Mouse (Mus musculus): ENCODE results near the gene Ccnyl1. TPM values are rescaled to one million over a fixed set of nuclear protein-coding genes. Genes with fewer than 3 reads are reported as not detected.
A peak's percentile ranks its signal among the peaks of the same experiment; 100 is the strongest.
"Not testable (repeated sequence)": the region's sequence is repeated elsewhere in the genome, so short reads cannot be mapped to it uniquely, and the experiment has no call there.

The Ccnyl1 gene
- 6.8 and 8.4 TPM in 2 replicates for polyA plus RNA-seq (2014; fragmentation: Nextera tagmentation; extraction: Ambion mirVana)

GRCm38 (mm10) chr1:64690213-64691013 is at the start of gene Ccnyl1:
TSS of gene Ccnyl1 (plus strand) at chr1:64690455.
- Histone ChIP-seq H3K36me3 (ENCODE audit: insufficient read depth) (no peaks in the 10 kb centered on the region), H3K9ac (peak within 1 kb of the TSS; percentile 76), H3K4me1 (ENCODE audit: insufficient read depth) (no peaks in the 10 kb centered on the region; the same call in 1 of the 2 replicates), H3K27me3 (ENCODE audit: insufficient read depth, low read length) (no peaks in the 10 kb centered on the region), H3K27ac (ENCODE audit: low read depth) (peak within 1 kb of the TSS; percentile 73), H3K9me3 (ENCODE audit: low read depth, low read length) (no peaks in the 10 kb centered on the region), H3K4me3 (ENCODE audit: low read depth, low read length) (peak within 1 kb of the TSS; percentile 88), H3K4me2 (peak within 1 kb of the TSS; percentile 90)
- TF ChIP-seq CTCF (IDR thresholded peaks at IDR 0.05; ENCODE audit: low read depth) = no peak
- peak; percentile 98 for ATAC-seq (ENCODE audit: insufficient read depth)
- peak; percentile 99 for DNase-seq
- WGBS = under 1% methylated on average over 65 of the region's 71 CpGs

GRCm38 (mm10) chr1:64641069-64641468 is 49.2 kb upstream of the Ccnyl1 start:
- no peak for ATAC-seq (ENCODE audit: insufficient read depth)
- Histone ChIP-seq H3K9ac (no peak overlapping the region), H3K27me3 (ENCODE audit: insufficient read depth, low read length) (no peaks in the 10 kb centered on the region), H3K4me2 (no peak overlapping the region), H3K27ac (ENCODE audit: low read depth) (no peak overlapping the region), H3K4me3 (ENCODE audit: low read depth, low read length) (no peak overlapping the region), H3K9me3 (ENCODE audit: low read depth, low read length) (no peaks in the 10 kb centered on the region), H3K4me1 (ENCODE audit: insufficient read depth) (no peaks in the 10 kb centered on the region), H3K36me3 (ENCODE audit: insufficient read depth) (no peaks in the 10 kb centered on the region)
- DNase-seq = no peak
- no peak for TF ChIP-seq CTCF (IDR thresholded peaks at IDR 0.05; ENCODE audit: low read depth)
- WGBS = 91% methylated on average over 6 of the region's 6 CpGs

GRCm38 (mm10) chr1:64642541-64642940 is 47.7 kb upstream of the Ccnyl1 start:
- H3K9ac ChIP-seq; H3K4me1 ChIP-seq (ENCODE audit: insufficient read depth); ATAC-seq (ENCODE audit: insufficient read depth); H3K9me3 ChIP-seq (ENCODE audit: low read depth, low read length); H3K36me3 ChIP-seq (ENCODE audit: insufficient read depth); H3K27ac ChIP-seq (ENCODE audit: low read depth); H3K4me3 ChIP-seq (ENCODE audit: low read depth, low read length); DNase-seq; H3K4me2 ChIP-seq; H3K27me3 ChIP-seq (ENCODE audit: insufficient read depth, low read length): not testable (repeated sequence)
- 92% methylated on average over 8 of the region's 8 CpGs for WGBS

- no peak overlapping the region for H3K4me2 ChIP-seq
- no peak overlapping the region for H3K27ac ChIP-seq (ENCODE audit: low read depth)
- no peak overlapping the region for H3K9ac ChIP-seq
- no peaks in the 10 kb centered on the region for H3K4me1 ChIP-seq (ENCODE audit: insufficient read depth)
- H3K9me3 ChIP-seq (ENCODE audit: low read depth, low read length) = no peaks in the 10 kb centered on the region
- TF ChIP-seq CTCF (IDR thresholded peaks at IDR 0.05; ENCODE audit: low read depth) = no peak
- no peaks in the 10 kb centered on the region for H3K36me3 ChIP-seq (ENCODE audit: insufficient read depth)
- 86% methylated on average over 3 of the region's 3 CpGs for WGBS
- no peaks in the 10 kb centered on the region for H3K27me3 ChIP-seq (ENCODE audit: insufficient read depth, low read length)
- ATAC-seq (ENCODE audit: insufficient read depth) (no peak), DNase-seq (no peak)
- no peak overlapping the region for H3K4me3 ChIP-seq (ENCODE audit: low read depth, low read length)
Measured at GRCm38 (mm10) chr1:64644513-64644912, 45.7 kb upstream of the Ccnyl1 start.

GRCm38 (mm10) chr1:64649362-64650124 is 40.7 kb upstream of the Ccnyl1 start:
- Histone ChIP-seq H3K27ac (ENCODE audit: low read depth) (no peak overlapping the region), H3K4me2 (no peak overlapping the region), H3K4me1 (ENCODE audit: insufficient read depth) (no peaks in the 10 kb centered on the region), H3K4me3 (ENCODE audit: low read depth, low read length) (no peak overlapping the region), H3K27me3 (ENCODE audit: insufficient read depth, low read length) (no peaks in the 10 kb centered on the region), H3K9me3 (ENCODE audit: low read depth, low read length) (no peaks in the 10 kb centered on the region), H3K36me3 (ENCODE audit: insufficient read depth) (no peaks in the 10 kb centered on the region), H3K9ac (no peak overlapping the region)
- 69% methylated on average over 11 of the region's 11 CpGs for WGBS
- no peak for ATAC-seq (ENCODE audit: insufficient read depth)
- TF ChIP-seq CTCF (IDR thresholded peaks at IDR 0.05; ENCODE audit: low read depth) = no peak
- DNase-seq = no peak

- Histone ChIP-seq H3K27ac (ENCODE audit: low read depth) (no peak overlapping the region), H3K36me3 (ENCODE audit: insufficient read depth) (no peaks in the 10 kb centered on the region), H3K4me1 (ENCODE audit: insufficient read depth) (no peaks in the 10 kb centered on the region), H3K9ac (no peak overlapping the region), H3K9me3 (ENCODE audit: low read depth, low read length) (no peaks in the 10 kb centered on the region), H3K4me3 (ENCODE audit: low read depth, low read length) (no peak overlapping the region), H3K4me2 (no peak overlapping the region), H3K27me3 (ENCODE audit: insufficient read depth, low read length) (no peaks in the 10 kb centered on the region)
- no peak for ATAC-seq (ENCODE audit: insufficient read depth)
- TF ChIP-seq CTCF (IDR thresholded peaks at IDR 0.05; ENCODE audit: low read depth) = no peak
- 89% methylated on average over 6 of the region's 6 CpGs for WGBS
- DNase-seq = no peak
Measured at GRCm38 (mm10) chr1:64653701-64654100, 36.6 kb upstream of the Ccnyl1 start.

GRCm38 (mm10) chr1:64655415-64655814 is 34.8 kb upstream of the Ccnyl1 start:
- Histone ChIP-seq H3K9ac (no peak overlapping the region), H3K4me3 (ENCODE audit: low read depth, low read length) (no peak overlapping the region), H3K36me3 (ENCODE audit: insufficient read depth) (no peaks in the 10 kb centered on the region), H3K27me3 (ENCODE audit: insufficient read depth, low read length) (no peaks in the 10 kb centered on the region), H3K4me2 (no peak overlapping the region), H3K27ac (ENCODE audit: low read depth) (no peak overlapping the region), H3K9me3 (ENCODE audit: low read depth, low read length) (no peaks in the 10 kb centered on the region), H3K4me1 (ENCODE audit: insufficient read depth) (no peaks in the 10 kb centered on the region)
- ATAC-seq (ENCODE audit: insufficient read depth) (no peak), DNase-seq (no peak)
- TF ChIP-seq CTCF (IDR thresholded peaks at IDR 0.05; ENCODE audit: low read depth) = no peak
- 20% methylated on average over 1 of the region's 1 CpGs for WGBS
